Mouse (Mus musculus): Measurements from ENCODE around the gene Olfr876. TPM values are rescaled to one million over a fixed set of nuclear protein-coding genes. Genes with fewer than 3 reads are reported as not detected.

Gene Olfr876
- polyA plus RNA-seq, 1 experiment from 2014 or later = not detected

GRCm38 (mm10) chr9:37786411-37786810, 16.4 kb upstream of the Olfr876 start:
- Histone ChIP-seq H3K9ac (ENCODE audit: low read length) (no peak overlapping the region), H3K4me2 (replicated peaks; ENCODE audit: low read depth) (no peak overlapping the region), H3K4me1 (replicated peaks; ENCODE audit: control insufficient read depth, insufficient read depth) (no peaks in the 10 kb centered on the region), H3K27me3 (ENCODE audit: control insufficient read depth, insufficient read depth, low read length) (no peaks in the 10 kb centered on the region), H3K36me3 (ENCODE audit: control insufficient read depth, insufficient read depth, low read length) (no peaks in the 10 kb centered on the region), H3K9me3 (ENCODE audit: control insufficient read depth, low read length) (no peaks in the 10 kb centered on the region), H3K27ac (replicated peaks) (no peak overlapping the region), H3K4me3 (ENCODE audit: low read depth, low read length) (no peak overlapping the region)
- TF ChIP-seq EP300 (optimal IDR thresholded peaks at IDR 0.05) = no peak
- TF ChIP-seq CTCF (IDR thresholded peaks at IDR 0.05; ENCODE audit: low read depth) = no peak
- 71% methylated on average over 2 of the region's 2 CpGs for whole genome bisulfite sequencing
- ATAC-seq (ENCODE audit: low FRiP score, low TSS enrichment) (no peak), DNase-seq (ENCODE audit: low spot score) (no peak)

- H3K9ac ChIP-seq (ENCODE audit: low read length) = no peak overlapping the region
- 72% methylated on average over 4 of the region's 4 CpGs for WGBS
- H3K27me3 ChIP-seq (ENCODE audit: control insufficient read depth, insufficient read depth, low read length) = no peaks in the 10 kb centered on the region
- no peak overlapping the region for H3K27ac ChIP-seq (replicated peaks)
- H3K4me1 ChIP-seq (replicated peaks; ENCODE audit: control insufficient read depth, insufficient read depth) = no peaks in the 10 kb centered on the region
- H3K4me3 ChIP-seq (ENCODE audit: low read depth, low read length) = no peak overlapping the region
- no peak overlapping the region for H3K4me2 ChIP-seq (replicated peaks; ENCODE audit: low read depth)
- no peaks in the 10 kb centered on the region for H3K9me3 ChIP-seq (ENCODE audit: control insufficient read depth, low read length)
- ATAC-seq (ENCODE audit: low FRiP score, low TSS enrichment) (no peak), DNase-seq (ENCODE audit: low spot score) (no peak)
- H3K36me3 ChIP-seq (ENCODE audit: control insufficient read depth, insufficient read depth, low read length) = no peaks in the 10 kb centered on the region
- TF ChIP-seq EP300 (optimal IDR thresholded peaks at IDR 0.05) (no peak), CTCF (IDR thresholded peaks at IDR 0.05; ENCODE audit: low read depth) (no peak)
These were observed 776 bp upstream of the Olfr876 start for GRCm38 (mm10) chr9:37802055-37802454.

- H3K9ac ChIP-seq (ENCODE audit: low read length) = no peak overlapping the region
- no peak overlapping the region for H3K4me2 ChIP-seq (replicated peaks; ENCODE audit: low read depth)
- H3K9me3 ChIP-seq (ENCODE audit: control insufficient read depth, low read length) = no peaks in the 10 kb centered on the region
- no peaks in the 10 kb centered on the region for H3K4me1 ChIP-seq (replicated peaks; ENCODE audit: control insufficient read depth, insufficient read depth)
- DNase-seq (ENCODE audit: low spot score) (no peak), ATAC-seq (ENCODE audit: low FRiP score, low TSS enrichment) (no peak)
- H3K27ac ChIP-seq (replicated peaks) = no peak overlapping the region
- no peak overlapping the region for H3K4me3 ChIP-seq (ENCODE audit: low read depth, low read length)
- TF ChIP-seq EP300 (optimal IDR thresholded peaks at IDR 0.05) (no peak), CTCF (IDR thresholded peaks at IDR 0.05; ENCODE audit: low read depth) (no peak)
- no peaks in the 10 kb centered on the region for H3K36me3 ChIP-seq (ENCODE audit: control insufficient read depth, insufficient read depth, low read length)
- H3K27me3 ChIP-seq (ENCODE audit: control insufficient read depth, insufficient read depth, low read length) = no peaks in the 10 kb centered on the region
These were observed 4.4 kb downstream of the Olfr876 start for GRCm38 (mm10) chr9:37807235-37807634.

GRCm38 (mm10) chr9:37808456-37808855, 5.6 kb downstream of the Olfr876 start:
- TF ChIP-seq CTCF (IDR thresholded peaks at IDR 0.05; ENCODE audit: low read depth) (no peak), EP300 (optimal IDR thresholded peaks at IDR 0.05) (no peak)
- no peak for ATAC-seq (ENCODE audit: low FRiP score, low TSS enrichment)
- Histone ChIP-seq H3K36me3 (ENCODE audit: control insufficient read depth, insufficient read depth, low read length) (no peaks in the 10 kb centered on the region), H3K4me2 (replicated peaks; ENCODE audit: low read depth) (no peak overlapping the region), H3K4me1 (replicated peaks; ENCODE audit: control insufficient read depth, insufficient read depth) (no peaks in the 10 kb centered on the region), H3K4me3 (ENCODE audit: low read depth, low read length) (no peak overlapping the region), H3K9ac (ENCODE audit: low read length) (no peak overlapping the region), H3K27ac (replicated peaks) (no peak overlapping the region), H3K27me3 (ENCODE audit: control insufficient read depth, insufficient read depth, low read length) (no peaks in the 10 kb centered on the region), H3K9me3 (ENCODE audit: control insufficient read depth, low read length) (no peaks in the 10 kb centered on the region)
- no peak for DNase-seq (ENCODE audit: low spot score)
- 79% methylated on average over 3 of the region's 3 CpGs for WGBS

- DNase-seq (ENCODE audit: low spot score) = no peak
- 67% methylated on average over 2 of the region's 2 CpGs for WGBS
These were observed 6.1 kb downstream of the Olfr876 start for GRCm38 (mm10) chr9:37808976-37809375.

GRCm38 (mm10) chr9:37814696-37815095, 11.9 kb downstream of the Olfr876 start:
- Histone ChIP-seq H3K9ac (ENCODE audit: low read length) (no peak overlapping the region), H3K27ac (replicated peaks) (no peak overlapping the region), H3K4me1 (replicated peaks; ENCODE audit: control insufficient read depth, insufficient read depth) (no peaks in the 10 kb centered on the region), H3K9me3 (ENCODE audit: control insufficient read depth, low read length) (no peaks in the 10 kb centered on the region), H3K4me3 (ENCODE audit: low read depth, low read length) (no peak overlapping the region), H3K4me2 (replicated peaks; ENCODE audit: low read depth) (no peak overlapping the region), H3K27me3 (ENCODE audit: control insufficient read depth, insufficient read depth, low read length) (no peaks in the 10 kb centered on the region), H3K36me3 (ENCODE audit: control insufficient read depth, insufficient read depth, low read length) (no peaks in the 10 kb centered on the region)
- no peak for DNase-seq (ENCODE audit: low spot score)
- 74% methylated on average over 3 of the region's 3 CpGs for WGBS
- no peak for ATAC-seq (ENCODE audit: low FRiP score, low TSS enrichment)
- TF ChIP-seq EP300 (optimal IDR thresholded peaks at IDR 0.05) (no peak), CTCF (IDR thresholded peaks at IDR 0.05; ENCODE audit: low read depth) (no peak)

More at GRCm38 (mm10) chr9:37808976-37809375, 6.1 kb downstream of the Olfr876 start:
- Histone ChIP-seq H3K4me1 (replicated peaks; ENCODE audit: control insufficient read depth, insufficient read depth) (no peaks in the 10 kb centered on the region), H3K9ac (ENCODE audit: low read length) (no peak overlapping the region), H3K27me3 (ENCODE audit: control insufficient read depth, insufficient read depth, low read length) (no peaks in the 10 kb centered on the region), H3K36me3 (ENCODE audit: control insufficient read depth, insufficient read depth, low read length) (no peaks in the 10 kb centered on the region), H3K4me2 (replicated peaks; ENCODE audit: low read depth) (no peak overlapping the region), H3K4me3 (ENCODE audit: low read depth, low read length) (no peak overlapping the region), H3K27ac (replicated peaks) (no peak overlapping the region), H3K9me3 (ENCODE audit: control insufficient read depth, low read length) (no peaks in the 10 kb centered on the region)
- no peak for ATAC-seq (ENCODE audit: low FRiP score, low TSS enrichment)
- TF ChIP-seq CTCF (IDR thresholded peaks at IDR 0.05; ENCODE audit: low read depth) = no peak
- no peak for TF ChIP-seq EP300 (optimal IDR thresholded peaks at IDR 0.05)
